Mouse (Mus musculus) megakaryocyte progenitor cell, adult 5-6 weeks (primary cell): ENCODE results near the gene Hist1h2ap. TPM values are rescaled to one million over a fixed set of nuclear protein-coding genes. Genes with fewer than 3 reads are reported as not detected.

Source experiments
- ATAC-seq: replicated peaks from 2 replicates; pipeline ENCODE4 v1.8.0; 2016; ENCODE audit warnings: mild to moderate bottlenecking, moderate TSS enrichment, inconsistent platforms; ENCODE audit not compliant: poor library complexity
- total RNA-seq, 2 experiments: library from RNA; stranded (forward) in 1 of 2; stranded (reverse) in 1 of 2; fragments of 157-497, 149-512 nt in 1 of 2; fragments of 200-1000 nt in 1 of 2; gene quantifications; 2 replicates each; pipeline versions ENCODE4 v1.2.3 to v1.2.4; 2015 to 2017

The Hist1h2ap gene
- total RNA-seq, 2 experiments from 2014 or later = 93.0 to 3,573 TPM

DNA sequence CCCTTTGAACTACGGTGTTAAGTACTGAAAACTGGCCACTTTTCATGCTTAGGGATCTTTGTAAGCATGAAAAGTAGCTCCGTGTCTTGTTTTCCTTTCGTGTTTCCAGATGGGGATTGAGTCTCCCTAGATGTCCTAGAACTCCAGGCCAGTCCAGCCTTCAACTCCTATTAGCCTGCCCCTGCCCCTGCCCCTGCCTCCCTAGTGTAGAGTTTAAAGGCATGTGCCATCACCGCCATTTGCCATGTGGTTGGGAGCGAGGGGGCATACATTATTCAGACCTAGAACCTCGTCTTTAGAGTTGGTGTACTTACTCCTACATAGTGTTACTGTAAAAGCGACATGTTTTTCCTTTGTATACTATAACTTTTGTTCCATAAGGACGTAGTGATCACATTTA, 22.2 kb downstream of the Hist1h2ap start:
- peak; percentile 24 for ATAC-seq

GRCm38 (mm10) chr13:21810073-21810472, 23.2 kb downstream of the Hist1h2ap start, which contains the start of the genes Hist1h2bq and Hist1h2ao:
Gene Hist1h2bq, minus strand, starts transcription at chr13:21810197.
Gene Hist1h2ao, plus strand, starts transcription at chr13:21810465.
- peak; percentile 69 for ATAC-seq

GRCm38 (mm10) chr13:21803058-21803457, 30.2 kb downstream of the Hist1h2ap start:
- ATAC-seq = peak; percentile 99

GRCm38 (mm10) chr13:21797163-21797562, 36.1 kb downstream of the Hist1h2ap start:
- ATAC-seq = peak; percentile 98

DNA sequence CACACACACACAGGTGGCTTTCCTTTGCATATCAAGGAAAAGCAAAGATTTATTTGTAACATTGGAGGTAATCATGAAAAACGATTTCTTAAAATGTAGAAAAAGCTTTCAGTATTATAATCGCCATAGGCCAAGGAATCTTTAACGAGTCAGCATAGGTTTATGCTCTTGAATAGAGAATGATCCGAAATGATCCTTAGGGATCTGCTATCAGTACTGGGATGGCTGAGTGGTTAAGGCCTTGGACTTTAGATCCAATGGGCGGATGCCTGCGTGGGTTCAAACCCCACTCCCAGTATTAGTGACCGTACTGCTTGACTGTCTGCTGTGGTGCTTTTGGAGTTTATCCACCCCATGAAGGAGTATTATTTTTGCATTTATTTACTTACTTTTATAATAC, 37.7 kb downstream of the Hist1h2ap start:
- ATAC-seq = no peak

DNA sequence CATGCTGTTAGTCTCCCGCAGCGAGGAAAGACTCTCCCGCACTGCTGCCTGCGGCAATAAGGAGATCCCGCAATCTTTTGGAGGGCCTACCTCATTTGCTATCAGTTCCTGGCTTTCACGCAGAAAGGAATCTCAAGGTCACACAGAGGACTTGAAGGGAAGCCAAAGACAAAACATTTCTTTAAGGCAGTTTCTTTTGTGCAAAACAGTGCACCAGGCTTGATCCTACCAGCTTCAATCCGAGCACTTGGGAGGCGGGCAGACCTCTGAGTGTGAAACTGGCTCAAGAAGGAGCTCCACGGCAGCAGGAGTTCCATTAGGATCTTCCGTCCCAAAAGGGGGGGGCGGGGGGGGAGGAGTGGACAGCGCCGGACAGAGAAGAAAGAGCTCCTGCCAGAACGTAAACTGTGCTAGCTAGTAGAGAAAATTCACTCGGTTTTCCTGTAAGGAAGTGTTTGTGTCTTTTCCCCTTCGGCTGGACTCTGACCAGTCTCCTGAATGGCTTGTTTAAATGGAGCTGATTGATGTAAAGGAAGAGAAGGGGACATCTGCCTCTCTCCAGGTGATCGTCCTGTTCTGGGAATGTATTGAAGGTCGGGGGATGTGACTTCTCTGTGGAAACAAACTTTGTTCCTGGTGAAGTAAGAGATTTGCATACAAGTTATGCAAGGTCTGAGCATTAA, 42.6 kb downstream of the Hist1h2ap start:
- ATAC-seq = no peak

- no peak for ATAC-seq
Observed at GRCm38 (mm10) chr13:21789925-21790324, 43.4 kb downstream of the Hist1h2ap start.

GRCm38 (mm10) chr13:21787760-21788593, 45.3 kb downstream of the Hist1h2ap start:
- ATAC-seq = no peak

DNA sequence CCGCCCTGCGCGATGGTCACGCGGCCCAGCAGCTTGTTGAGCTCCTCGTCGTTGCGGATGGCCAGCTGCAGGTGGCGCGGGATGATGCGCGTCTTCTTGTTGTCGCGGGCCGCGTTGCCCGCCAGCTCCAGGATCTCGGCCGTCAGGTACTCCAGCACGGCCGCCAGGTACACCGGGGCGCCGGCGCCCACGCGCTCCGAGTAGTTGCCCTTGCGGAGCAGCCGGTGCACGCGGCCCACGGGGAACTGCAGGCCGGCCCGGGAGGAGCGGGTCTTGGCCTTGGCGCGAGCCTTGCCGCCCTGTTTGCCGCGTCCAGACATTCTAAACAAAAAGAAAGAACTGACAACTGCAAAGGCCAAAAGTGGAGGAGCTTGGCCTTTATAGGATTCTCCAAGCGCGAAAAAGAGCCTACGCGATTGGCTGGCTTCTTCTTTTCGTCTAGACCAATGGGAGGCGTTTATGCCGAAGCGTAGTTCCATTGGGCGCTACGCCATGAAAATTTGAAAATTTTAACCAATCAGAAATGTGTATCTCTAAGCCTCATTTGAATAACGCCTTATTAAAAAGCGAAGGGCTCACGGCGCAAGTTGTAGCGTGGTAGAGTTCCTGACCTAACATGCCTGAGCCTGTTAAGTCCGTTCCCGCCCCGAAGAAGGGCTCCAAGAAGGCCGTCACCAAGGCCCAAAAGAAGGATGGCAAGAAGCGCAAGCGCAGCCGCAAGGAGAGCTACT, 46.2 kb downstream of the Hist1h2ap start, which contains the start of the genes Hist1h2an and Hist1h2bp:
TSS of gene Hist1h2an (minus strand) at position 320 of the 731 bp plus-strand sequence.
TSS of gene Hist1h2bp (plus strand) at position 563 of the 731 bp plus-strand sequence.
- peak; percentile 76 for ATAC-seq

- no peak for ATAC-seq
Observed at GRCm38 (mm10) chr13:21786189-21786898, 47.0 kb downstream of the Hist1h2ap start.

DNA sequence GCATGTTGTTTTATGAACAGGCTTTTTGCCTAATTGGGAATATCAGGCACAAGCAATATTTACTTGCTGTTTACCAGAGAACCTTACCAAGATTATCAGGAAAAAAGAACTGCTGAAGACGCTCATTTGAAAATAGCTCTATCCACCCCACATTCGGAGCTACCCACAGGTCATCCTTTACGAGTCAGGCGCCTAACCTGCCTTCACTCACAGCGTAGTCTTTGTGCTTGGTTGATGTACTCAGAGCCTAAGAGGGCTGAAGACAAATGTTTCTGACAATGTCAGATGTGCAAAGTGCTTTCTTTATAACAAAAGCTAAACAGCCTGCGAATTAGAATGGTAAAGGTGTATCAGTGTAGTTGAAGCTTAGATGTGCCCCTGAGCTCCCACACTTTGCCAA, 49.0 kb downstream of the Hist1h2ap start:
- no peak for ATAC-seq

- ATAC-seq = no peak
Observed at GRCm38 (mm10) chr13:21783734-21784161, 49.6 kb downstream of the Hist1h2ap start.

DNA sequence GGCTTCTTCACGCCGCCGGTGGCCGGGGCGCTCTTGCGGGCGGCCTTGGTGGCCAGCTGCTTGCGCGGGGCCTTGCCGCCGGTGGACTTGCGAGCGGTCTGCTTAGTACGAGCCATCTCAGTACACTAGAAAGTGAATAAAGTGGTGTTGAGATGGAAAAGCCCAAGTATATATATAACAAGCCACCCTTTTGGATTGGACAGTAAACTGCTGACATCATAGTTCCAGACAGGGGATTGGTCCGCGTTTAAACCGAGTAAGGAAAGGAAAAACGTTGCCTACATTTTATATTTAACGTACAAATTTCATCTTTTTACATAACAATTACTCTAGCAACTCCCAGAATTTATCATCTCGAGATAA, 50.1 kb downstream of the Hist1h2ap start, which contains the start of gene Hist1h3i:
TSS of gene Hist1h3i (minus strand) at position 116 of the 363 bp plus-strand sequence.
- peak; percentile 23 for ATAC-seq

Other genes with a start within 250 kb of the Hist1h2ap start
- gene Olfr1362, start 219.5 kb downstream of the Hist1h2ap start, total RNA-seq (2015) = not detected in 2 replicates
- gene Olfr1362, start 219.5 kb downstream of the Hist1h2ap start, total RNA-seq (2017) = not detected in 2 replicates
- not detected in 2 replicates for gene Olfr11, start 191.0 kb downstream of the Hist1h2ap start, total RNA-seq (2015)
- not detected in 2 replicates for gene Olfr11, start 191.0 kb downstream of the Hist1h2ap start, total RNA-seq (2017)
- gene Olfr1361, start 170.1 kb downstream of the Hist1h2ap start, total RNA-seq (2015) = not detected in 2 replicates
- not detected in 2 replicates for gene Olfr1361, start 170.1 kb downstream of the Hist1h2ap start, total RNA-seq (2017)
- not detected in 2 replicates for gene Olfr1360, start 156.1 kb downstream of the Hist1h2ap start, total RNA-seq (2015)
- gene Olfr1360, start 156.1 kb downstream of the Hist1h2ap start, total RNA-seq (2017) = not detected in 2 replicates
- gene Olfr1359, start 135.4 kb downstream of the Hist1h2ap start, total RNA-seq (2015) = not detected in 2 replicates
- not detected in 2 replicates for gene Olfr1359, start 135.4 kb downstream of the Hist1h2ap start, total RNA-seq (2017)
- gene Hist1h2bl, start 117.4 kb downstream of the Hist1h2ap start, total RNA-seq (2015) = 264 and 265 TPM in 2 replicates
- gene Hist1h2bl, start 117.4 kb downstream of the Hist1h2ap start, total RNA-seq (2017) = 396 and 423 TPM in 2 replicates
- 2.0 and 5.0 TPM in 2 replicates for gene Hist1h2ai, start 117.1 kb downstream of the Hist1h2ap start, total RNA-seq (2015)
- gene Hist1h2ai, start 117.1 kb downstream of the Hist1h2ap start, total RNA-seq (2017) = 2,894 and 3,659 TPM in 2 replicates
- 35.1 and 67.8 TPM in 2 replicates for gene Hist1h3h, start 115.8 kb downstream of the Hist1h2ap start, total RNA-seq (2015)
- 208 and 295 TPM in 2 replicates for gene Hist1h3h, start 115.8 kb downstream of the Hist1h2ap start, total RNA-seq (2017)
- 116 and 137 TPM in 2 replicates for gene Hist1h2bm, start 111.5 kb downstream of the Hist1h2ap start, total RNA-seq (2015)
- gene Hist1h2bm, start 111.5 kb downstream of the Hist1h2ap start, total RNA-seq (2017) = 542 and 561 TPM in 2 replicates
- gene Hist1h4j, start 98.4 kb downstream of the Hist1h2ap start, total RNA-seq (2015) = 3.0 and 6.7 TPM in 2 replicates
- 303 and 332 TPM in 2 replicates for gene Hist1h4j, start 98.4 kb downstream of the Hist1h2ap start, total RNA-seq (2017)
- 58.4 and 76.4 TPM in 2 replicates for gene Hist1h4k, start 83.0 kb downstream of the Hist1h2ap start, total RNA-seq (2015)
- 2,633 and 2,646 TPM in 2 replicates for gene Hist1h4k, start 83.0 kb downstream of the Hist1h2ap start, total RNA-seq (2017)
- gene Hist1h2ak, start 79.7 kb downstream of the Hist1h2ap start, total RNA-seq (2015) = 79.0 and 135 TPM in 2 replicates
- 1,123 and 1,182 TPM in 2 replicates for gene Hist1h2ak, start 79.7 kb downstream of the Hist1h2ap start, total RNA-seq (2017)
- gene Hist1h2bn, start 79.4 kb downstream of the Hist1h2ap start, total RNA-seq (2015) = 350 and 353 TPM in 2 replicates
- gene Hist1h2bn, start 79.4 kb downstream of the Hist1h2ap start, total RNA-seq (2017) = 1,312 and 1,339 TPM in 2 replicates
- gene Hist1h1b, start 52.9 kb downstream of the Hist1h2ap start, total RNA-seq (2015) = 614 and 670 TPM in 2 replicates
- 1,549 and 1,625 TPM in 2 replicates for gene Hist1h1b, start 52.9 kb downstream of the Hist1h2ap start, total RNA-seq (2017)
- gene Hist1h3i, start 50.1 kb downstream of the Hist1h2ap start, total RNA-seq (2015) = 244 and 246 TPM in 2 replicates
- 294 and 383 TPM in 2 replicates for gene Hist1h3i, start 50.1 kb downstream of the Hist1h2ap start, total RNA-seq (2017)
- gene Hist1h2an, start 46.3 kb downstream of the Hist1h2ap start, total RNA-seq (2015) = 1.2 and 2.1 TPM in 2 replicates
- gene Hist1h2an, start 46.3 kb downstream of the Hist1h2ap start, total RNA-seq (2017) = 859 and 860 TPM in 2 replicates
- 10.4 and 19.9 TPM in 2 replicates for gene Hist1h2bp, start 46.0 kb downstream of the Hist1h2ap start, total RNA-seq (2015)
- gene Hist1h2bp, start 46.0 kb downstream of the Hist1h2ap start, total RNA-seq (2017) = 37.0 and 43.7 TPM in 2 replicates
- gene Hist1h2bq, start 23.3 kb downstream of the Hist1h2ap start, total RNA-seq (2015) = 394 and 411 TPM in 2 replicates
- gene Hist1h2bq, start 23.3 kb downstream of the Hist1h2ap start, total RNA-seq (2017) = 220 and 363 TPM in 2 replicates
- 115 and 180 TPM in 2 replicates for gene Hist1h2ao, start 23.0 kb downstream of the Hist1h2ap start, total RNA-seq (2015)
- 633 TPM in 1 of 2 replicates, not detected in the other for gene Hist1h2ao, start 23.0 kb downstream of the Hist1h2ap start, total RNA-seq (2017)
- gene Hist1h4m, start 21.8 kb downstream of the Hist1h2ap start, total RNA-seq (2015) = 53.3 and 56.3 TPM in 2 replicates
- 2,437 and 3,070 TPM in 2 replicates for gene Hist1h4m, start 21.8 kb downstream of the Hist1h2ap start, total RNA-seq (2017)
- gene Hist1h4n, start 1.3 kb downstream of the Hist1h2ap start, total RNA-seq (2015) = 48.7 and 53.0 TPM in 2 replicates
- 1,698 and 2,087 TPM in 2 replicates for gene Hist1h4n, start 1.3 kb downstream of the Hist1h2ap start, total RNA-seq (2017)
- gene Hist1h2br, start 236 bp upstream of the Hist1h2ap start, total RNA-seq (2015) = 378 and 381 TPM in 2 replicates
- gene Hist1h2br, start 236 bp upstream of the Hist1h2ap start, total RNA-seq (2017) = 447 and 545 TPM in 2 replicates
- gene Zfp184, start 111.6 kb upstream of the Hist1h2ap start, total RNA-seq (2015) = 13.3 and 16.1 TPM in 2 replicates
- gene Zfp184, start 111.6 kb upstream of the Hist1h2ap start, total RNA-seq (2017) = 9.2 and 15.1 TPM in 2 replicates
- gene Pom121l2, start 147.7 kb upstream of the Hist1h2ap start, total RNA-seq (2015) = 0.05 and 0.25 TPM in 2 replicates
- 0.10 TPM in 1 of 2 replicates, not detected in the other for gene Pom121l2, start 147.7 kb upstream of the Hist1h2ap start, total RNA-seq (2017)
- 17.0 and 19.9 TPM in 2 replicates for gene Prss16, start 176.2 kb upstream of the Hist1h2ap start, total RNA-seq (2015)
- 11.4 and 12.2 TPM in 2 replicates for gene Prss16, start 176.2 kb upstream of the Hist1h2ap start, total RNA-seq (2017)
- 1.9 and 2.2 TPM in 2 replicates for gene Hist1h2ah, start 202.1 kb upstream of the Hist1h2ap start, total RNA-seq (2015)
- 923 and 1,838 TPM in 2 replicates for gene Hist1h2ah, start 202.1 kb upstream of the Hist1h2ap start, total RNA-seq (2017)
- gene Hist1h2bk, start 202.4 kb upstream of the Hist1h2ap start, total RNA-seq (2015) = 65.4 and 83.1 TPM in 2 replicates
- 1,827 and 2,239 TPM in 2 replicates for gene Hist1h2bk, start 202.4 kb upstream of the Hist1h2ap start, total RNA-seq (2017)
- gene Hist1h4i, start 207.9 kb upstream of the Hist1h2ap start, total RNA-seq (2015) = 38.4 and 42.3 TPM in 2 replicates
- 83.0 and 89.0 TPM in 2 replicates for gene Hist1h4i, start 207.9 kb upstream of the Hist1h2ap start, total RNA-seq (2017)
- 21.6 and 36.7 TPM in 2 replicates for gene Hist1h2ag, start 209.4 kb upstream of the Hist1h2ap start, total RNA-seq (2015)
- gene Hist1h2ag, start 209.4 kb upstream of the Hist1h2ap start, total RNA-seq (2017) = 1,156 and 1,370 TPM in 2 replicates
- gene Hist1h2bj, start 209.7 kb upstream of the Hist1h2ap start, total RNA-seq (2015) = 66.7 and 68.0 TPM in 2 replicates
- gene Hist1h2bj, start 209.7 kb upstream of the Hist1h2ap start, total RNA-seq (2017) = 642 and 843 TPM in 2 replicates